Mouse (Mus musculus) cerebellum, postnatal 36 days (tissue): Measurements from ENCODE around the gene Mapk1ip1.

Experiments used
- DNase-seq, 2 experiments: peaks; one replicate each; pipeline ENCODE4 v3.0.0; 2021 to 2022; ENCODE audit warnings: mixed read lengths in 2 of 2

Mapk1ip1 gene

DNA sequence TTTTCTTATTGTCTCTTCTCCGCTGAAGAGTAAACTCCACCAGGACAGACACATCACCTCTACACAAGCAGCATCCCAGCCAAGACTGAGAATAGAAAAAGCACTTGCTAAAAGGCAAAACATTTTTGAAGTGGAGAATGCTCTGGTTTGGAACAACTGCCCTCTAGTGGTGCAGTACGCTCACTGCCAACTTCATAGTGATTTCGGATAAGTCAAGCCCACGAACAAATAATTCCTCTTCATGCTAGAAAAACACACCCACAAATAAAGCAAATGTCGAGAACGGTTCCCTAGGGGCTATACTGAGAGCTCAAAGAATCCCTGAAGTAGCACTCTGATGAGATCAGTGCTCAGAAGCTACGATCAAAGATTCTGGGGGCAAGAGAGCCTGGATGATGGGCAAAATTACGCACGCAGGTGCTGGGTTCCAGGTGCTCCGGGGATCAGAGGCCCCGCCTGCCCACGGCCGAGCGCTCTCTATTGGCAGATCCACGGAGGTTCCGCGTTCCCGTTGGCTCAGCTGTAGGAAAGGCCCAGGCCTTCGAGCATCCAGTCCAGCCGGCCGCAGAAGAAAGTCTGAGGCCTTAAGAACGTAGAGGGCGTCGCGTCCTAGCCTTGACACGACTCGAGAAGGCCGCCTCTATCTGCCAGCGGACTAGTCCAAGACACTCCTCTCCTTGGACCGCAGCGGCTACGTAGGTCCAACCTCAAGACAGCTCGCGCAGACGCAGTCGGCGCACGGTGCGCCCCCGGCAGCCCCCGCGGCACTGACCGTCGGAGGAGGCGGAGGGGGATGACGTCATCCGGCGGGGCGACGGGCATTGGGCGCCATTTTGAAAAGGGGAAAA is at the start of gene Mapk1ip1, which contains the start of gene Ppp2r2d:
TSS of gene Mapk1ip1 (minus strand) at position 730 of the 848 bp plus-strand sequence.
TSS of gene Ppp2r2d (plus strand) at position 536 of the 848 bp plus-strand sequence.
- DNase-seq, result peak; percentile 94 to 98

DNA sequence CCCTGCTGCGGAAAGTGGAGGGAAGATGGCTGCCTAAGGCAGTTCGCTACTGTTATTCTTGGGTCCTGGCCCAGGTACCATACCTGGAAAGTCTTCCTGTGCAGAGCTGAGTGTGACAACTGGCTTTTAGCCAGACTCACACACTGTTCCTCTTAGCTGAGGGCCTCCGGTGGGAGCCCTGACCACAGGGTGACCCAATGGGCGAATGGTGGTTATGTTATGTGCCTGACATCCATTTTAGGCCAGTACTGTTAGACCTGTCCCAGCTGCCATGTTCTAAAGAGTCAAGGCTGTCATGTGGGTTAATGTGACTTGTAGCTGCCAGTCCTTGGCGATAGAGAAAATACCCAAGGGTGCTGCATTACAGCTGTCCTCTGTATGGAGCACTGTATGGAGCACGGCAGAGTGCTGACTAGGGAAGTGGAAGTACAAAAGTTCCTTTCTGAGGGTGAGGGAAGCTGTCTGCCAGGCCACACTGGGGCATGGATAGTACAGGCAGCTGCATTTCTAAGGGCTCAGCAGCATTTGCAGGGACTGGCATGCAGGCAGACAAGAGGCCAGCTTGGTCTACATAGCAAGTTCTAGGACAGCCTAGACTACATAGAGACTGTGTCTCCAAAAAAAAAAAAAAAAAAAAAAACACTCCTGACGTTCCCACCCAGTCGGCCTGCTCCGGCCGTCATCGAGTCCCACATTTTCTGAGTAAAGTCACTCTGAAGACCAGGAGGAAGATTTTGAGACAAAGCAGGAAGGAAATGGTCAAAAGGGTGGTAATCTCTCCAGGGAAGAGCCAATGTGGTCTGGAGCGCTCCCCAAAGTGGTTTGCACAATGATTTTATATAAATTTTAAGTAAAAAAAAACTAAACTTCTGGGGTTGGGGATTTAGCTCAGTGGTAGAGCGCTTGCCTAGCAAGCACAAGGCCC is 39.6 kb upstream of the Mapk1ip1 start:
- no peak for DNase-seq

DNA sequence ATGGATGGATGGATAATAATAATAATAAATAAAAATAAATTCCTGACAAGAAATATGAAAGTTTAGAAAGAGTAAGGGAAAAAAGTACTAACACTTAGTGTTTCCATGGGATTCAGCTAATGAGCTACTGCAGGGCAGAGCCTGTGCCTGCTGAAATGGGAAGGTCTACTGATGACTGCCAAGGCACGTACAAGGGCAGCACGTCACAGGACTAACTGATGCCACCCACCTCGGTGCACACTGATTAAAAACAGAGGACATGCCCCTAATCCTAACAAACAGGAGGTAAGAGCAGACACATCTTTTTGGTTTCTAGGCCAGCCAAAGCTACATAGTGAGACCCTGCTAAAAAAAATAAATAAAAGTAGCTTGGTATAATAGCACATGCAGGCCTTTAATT is 37.7 kb upstream of the Mapk1ip1 start:
- DNase-seq, result no peak

- DNase-seq, result no peak
Observed at GRCm38 (mm10) chr7:138875031-138875430, 29.0 kb upstream of the Mapk1ip1 start.

- DNase-seq, result no peak
Observed at GRCm38 (mm10) chr7:138872956-138873355, 26.9 kb upstream of the Mapk1ip1 start.

DNA sequence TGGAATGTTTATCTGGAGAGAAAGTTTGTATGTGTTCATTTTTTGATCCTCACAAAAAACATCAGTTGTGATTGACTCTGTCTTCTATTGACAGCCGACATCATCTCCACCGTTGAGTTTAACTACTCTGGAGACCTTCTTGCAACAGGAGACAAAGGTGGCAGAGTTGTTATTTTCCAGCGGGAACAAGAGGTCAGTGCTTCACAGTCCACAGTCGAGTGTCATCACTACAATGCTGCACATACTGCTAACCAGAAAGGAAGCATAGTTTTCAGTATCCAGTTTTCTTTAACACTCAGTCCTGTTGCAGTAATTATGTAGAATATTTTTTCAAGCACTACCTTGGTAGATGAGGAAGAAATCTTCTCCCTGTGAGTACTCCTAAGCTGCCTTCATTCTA is 22.2 kb upstream of the Mapk1ip1 start:
- DNase-seq, result no peak

DNA sequence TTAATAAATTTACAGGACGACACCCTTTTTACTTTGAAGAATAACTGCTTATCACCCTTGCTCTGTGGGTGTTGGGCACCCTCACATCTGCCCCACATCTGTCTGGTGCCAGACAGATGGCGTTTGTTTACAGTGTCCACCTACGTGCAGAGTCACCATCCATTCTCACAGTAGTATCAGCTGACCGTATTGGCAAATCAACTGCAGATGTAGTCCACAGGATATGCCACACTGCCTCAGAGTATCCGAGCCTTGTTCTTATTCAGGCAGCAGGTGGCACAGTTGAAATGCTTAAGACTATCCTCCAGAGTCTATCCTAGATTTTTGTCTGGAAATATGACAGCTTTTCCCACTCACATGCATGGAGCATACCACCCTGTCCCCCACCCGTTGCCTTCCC is 21.2 kb upstream of the Mapk1ip1 start:
- DNase-seq, result no peak

DNA sequence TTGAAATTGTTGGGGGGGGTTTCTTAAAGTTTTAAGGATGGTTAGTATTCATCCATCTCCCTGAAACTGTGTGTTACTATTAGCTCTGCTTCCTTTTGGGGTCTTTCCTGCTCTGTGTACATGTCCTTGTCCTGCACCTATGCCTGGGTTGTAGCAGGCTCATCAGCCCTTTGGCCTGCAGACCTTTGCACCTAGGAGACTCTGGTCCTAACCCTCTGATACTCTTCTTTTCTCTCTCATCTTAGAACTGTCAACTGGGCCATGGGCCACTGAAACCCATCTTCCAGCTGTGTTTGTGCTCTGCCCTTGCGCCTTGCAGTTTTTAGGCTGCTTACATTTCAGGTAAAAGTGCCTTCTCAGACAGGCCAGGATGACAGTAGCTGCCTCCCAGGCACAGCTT is 18.7 kb upstream of the Mapk1ip1 start:
- no peak for DNase-seq

DNA sequence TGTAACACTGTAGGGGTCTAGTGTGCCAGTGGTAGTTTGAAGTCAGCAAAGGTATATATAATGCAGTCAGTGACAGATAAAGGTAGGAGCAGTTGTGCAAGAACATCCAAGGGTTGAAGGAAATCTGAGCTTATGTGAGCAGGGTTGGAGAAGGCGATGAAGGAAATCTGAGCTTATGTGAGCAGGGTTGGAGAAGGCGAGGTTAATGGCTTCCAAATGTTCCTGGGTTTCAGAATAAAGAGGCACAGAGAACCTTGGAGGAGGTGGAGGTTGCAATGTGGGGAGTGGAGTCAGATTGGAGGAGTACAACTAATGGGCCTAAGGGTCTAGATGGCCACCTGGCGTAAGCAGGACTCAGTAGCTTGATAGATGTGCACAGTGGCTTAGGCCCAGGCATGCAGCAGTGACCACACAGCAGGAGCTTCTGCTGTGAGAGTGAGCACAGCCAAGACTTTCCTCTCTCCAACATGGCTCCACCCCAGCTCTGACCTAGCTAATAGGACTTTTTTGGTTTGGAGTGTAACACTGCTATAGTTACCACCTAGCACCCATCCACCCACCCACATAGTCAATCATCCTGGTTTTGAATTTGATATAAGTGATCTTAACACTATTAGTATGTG is 18.0 kb upstream of the Mapk1ip1 start:
- no peak for DNase-seq

DNA sequence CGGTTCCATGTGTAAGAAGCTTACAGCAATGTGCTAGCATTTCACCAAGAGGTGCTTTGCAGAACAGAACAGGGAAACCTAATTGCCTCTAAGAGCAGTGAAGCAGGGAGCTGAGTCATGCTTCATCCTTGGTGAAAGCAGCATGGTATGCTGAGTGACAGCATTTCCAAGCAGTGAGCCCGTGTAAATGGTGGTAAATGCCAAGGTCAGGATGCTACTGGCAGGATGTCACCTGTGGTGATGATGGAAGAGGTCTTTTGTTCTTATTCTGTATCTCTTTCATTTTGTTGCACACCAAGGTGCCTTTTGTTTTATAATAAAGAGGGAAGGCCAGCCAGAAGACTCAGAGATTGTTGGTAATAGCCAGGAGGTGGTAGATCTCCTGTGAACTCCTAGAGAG is 10.6 kb upstream of the Mapk1ip1 start:
- DNase-seq, result no peak

DNA sequence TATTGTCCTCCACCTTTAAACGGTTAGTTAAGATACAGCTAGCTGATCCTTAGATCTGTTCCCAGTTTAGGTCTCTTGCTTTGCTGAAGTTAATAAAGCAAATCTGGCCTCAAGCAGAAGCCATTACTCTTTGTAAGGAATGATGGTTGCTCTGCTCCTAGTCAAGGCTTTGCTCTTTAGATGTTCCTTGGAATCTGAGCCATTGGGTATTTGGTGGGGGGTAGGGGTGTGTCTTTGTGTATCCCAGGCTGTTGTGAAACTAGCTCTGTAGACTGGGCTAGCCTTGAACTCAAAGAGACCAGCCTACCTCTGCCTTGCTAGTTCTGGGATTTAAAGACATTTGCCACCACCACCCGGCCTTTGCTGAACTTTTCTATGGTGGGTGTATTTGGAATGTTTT is 8.1 kb upstream of the Mapk1ip1 start:
- DNase-seq, result no peak

DNA sequence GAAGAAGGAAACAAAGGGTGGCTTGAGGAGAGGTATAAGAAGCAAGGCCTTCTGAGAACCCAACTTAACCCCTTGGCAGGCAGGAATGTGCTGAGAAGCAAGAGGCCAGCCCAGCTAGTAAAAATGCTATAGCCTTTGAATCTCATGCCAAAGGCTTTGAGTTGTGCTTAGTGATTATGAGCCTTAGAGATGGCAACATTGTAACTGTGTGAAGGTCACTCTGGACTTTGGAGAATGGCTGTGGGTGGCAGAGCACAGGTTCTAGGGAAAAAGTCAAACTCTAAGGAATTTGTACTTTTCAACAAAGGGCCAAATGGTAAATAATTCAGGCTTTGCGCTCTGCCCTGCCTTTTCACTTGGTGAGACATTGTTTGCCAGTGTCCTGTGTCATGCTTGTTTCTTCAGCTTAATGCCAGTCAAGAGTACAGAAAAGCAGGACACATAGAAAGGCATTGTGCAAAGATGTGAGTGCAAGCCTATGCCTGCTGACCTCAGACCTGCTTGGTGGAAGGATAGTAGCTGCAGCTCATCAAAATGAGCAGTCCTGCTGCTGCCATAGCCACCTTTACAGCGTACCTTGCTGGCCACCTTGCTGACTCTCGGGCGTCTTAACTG is 7.5 kb upstream of the Mapk1ip1 start:
- no peak for DNase-seq

GRCm38 (mm10) chr7:138850083-138850482 is 4.0 kb upstream of the Mapk1ip1 start:
- DNase-seq, result no peak

DNA sequence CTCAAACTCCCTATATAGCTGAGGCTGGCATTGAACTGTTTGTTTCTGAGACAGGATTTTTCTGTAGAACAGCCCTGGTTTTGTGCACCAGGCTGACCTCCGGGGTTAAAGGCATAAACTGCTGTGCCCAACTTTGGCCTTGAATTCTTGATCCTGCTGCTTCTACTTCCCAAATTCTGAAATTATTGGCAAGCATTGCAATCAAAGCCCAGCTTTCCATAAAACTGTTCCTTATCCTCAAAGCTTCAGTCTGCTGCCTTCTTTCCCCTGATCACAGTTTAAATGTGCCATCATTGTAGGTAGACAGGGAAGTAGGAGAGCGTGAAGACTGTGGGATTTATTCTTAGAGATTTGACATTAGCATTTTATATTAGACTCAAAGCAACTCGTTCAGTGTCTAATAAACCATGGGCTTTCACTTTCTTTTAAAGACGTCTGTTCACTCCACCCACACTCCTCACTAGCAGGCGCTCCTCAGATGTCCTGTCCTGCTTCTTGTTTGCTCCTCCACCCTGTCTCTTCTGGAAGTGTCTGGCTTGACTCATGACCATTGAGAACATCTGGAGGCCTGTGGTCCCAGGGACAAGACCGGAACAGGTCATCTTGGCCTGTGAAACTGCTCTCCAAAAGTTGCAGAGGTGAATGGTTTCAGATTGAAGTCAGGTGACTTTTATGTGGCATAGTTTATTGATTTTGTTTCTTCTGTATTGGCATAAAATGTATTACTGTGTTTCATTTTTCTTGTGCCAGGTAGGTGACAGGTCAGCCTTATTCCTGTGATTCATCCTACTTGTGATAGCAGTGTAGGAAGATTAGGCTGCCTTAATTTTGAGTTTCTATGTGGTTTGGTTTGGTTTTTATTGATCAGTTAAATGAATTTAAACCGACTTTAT is 2.2 kb upstream of the Mapk1ip1 start:
- no peak for DNase-seq

DNA sequence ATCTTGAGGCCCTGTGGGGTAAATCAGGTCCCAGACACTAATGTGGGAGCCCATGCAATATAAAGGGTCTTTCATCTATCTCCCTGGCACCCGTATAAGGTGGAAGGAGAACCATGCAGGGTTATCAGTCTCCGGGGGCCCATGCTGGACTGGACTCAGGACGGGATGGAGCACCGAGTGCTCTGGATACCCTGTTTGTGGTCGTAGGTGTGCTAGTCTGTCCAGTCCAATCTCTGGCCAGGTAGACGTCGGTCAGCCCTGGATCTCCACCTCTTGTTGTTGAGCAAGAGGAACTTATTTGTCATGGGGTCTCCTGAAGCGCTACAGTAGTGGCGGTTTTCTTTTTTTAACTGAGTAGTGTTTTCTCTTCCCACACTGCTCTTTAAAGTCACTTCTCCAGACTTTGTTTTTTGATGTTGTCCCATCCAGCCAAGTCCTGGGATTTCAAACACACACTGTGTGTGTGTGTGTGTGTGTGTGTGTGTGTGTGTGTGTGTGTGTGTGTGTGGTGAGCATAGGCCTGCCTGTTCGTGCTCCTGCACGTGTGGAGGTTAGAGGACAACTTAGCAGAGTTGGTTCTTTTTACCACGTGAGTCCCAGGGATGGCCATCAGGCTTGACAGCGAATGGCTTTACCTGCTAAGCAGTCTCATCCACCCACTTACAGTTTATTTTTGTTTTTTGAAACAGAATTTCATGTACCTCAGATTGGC is 1.4 kb upstream of the Mapk1ip1 start:
- DNase-seq, result no peak

- DNase-seq, result no peak
Observed at GRCm38 (mm10) chr7:138846502-138846991, 474 bp upstream of the Mapk1ip1 start.

GRCm38 (mm10) chr7:138845111-138845510 is 962 bp downstream of the Mapk1ip1 start:
- DNase-seq, result no peak

- no peak for DNase-seq
Observed at GRCm38 (mm10) chr7:138843421-138843820, 2.7 kb downstream of the Mapk1ip1 start.

GRCm38 (mm10) chr7:138841436-138842151 is 4.5 kb downstream of the Mapk1ip1 start:
- DNase-seq, result no peak

DNA sequence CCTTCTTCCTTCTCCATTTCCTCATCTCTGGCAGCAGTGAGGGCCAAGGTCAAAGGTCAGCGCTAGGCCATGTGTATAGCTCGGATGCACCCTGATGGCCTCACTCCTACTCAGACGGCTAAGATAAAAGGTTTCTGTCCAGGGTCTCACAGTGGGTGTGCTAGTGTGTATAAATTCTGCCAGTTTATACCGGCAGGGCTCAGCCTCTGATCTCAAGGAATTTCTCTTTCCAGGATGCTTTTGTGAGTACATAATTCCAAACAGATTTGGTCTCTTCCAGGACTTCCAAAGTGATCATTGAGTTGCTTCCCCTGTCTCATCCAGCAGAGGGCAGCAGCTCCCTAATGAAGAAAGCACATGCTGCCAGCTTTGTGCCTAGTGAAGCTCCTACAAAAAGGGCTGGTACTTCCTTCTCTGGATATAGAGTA is 5.5 kb downstream of the Mapk1ip1 start:
- DNase-seq, result peak; percentile 80 to 87
